16 mouse cellular contexts compared by ENCODE assay signal in genomic region chr7:37735707-37736412, GRCm38 (mm10). TPM values are rescaled to one million over a fixed set of nuclear protein-coding genes. Genes with fewer than 3 reads are reported as not detected.
DNase-seq lines count a peak whose midpoint lies in the region; ATAC-seq lines count a peak whose summit lies in the region.
"Had no signal": no experiment of that assay in that cellular context is flagged by ENCODE, and none has a peak within 500 bp of the region (broad histone marks: within the 10 kb centered on the region; RNA-seq: fewer than 3 reads in every experiment).

No protein-coding gene starts in this region.

- H3K4me3 ChIP-seq in hindbrain, embryonic 10.5 days: no peak overlapping the region
- H3K4me3 ChIP-seq in midbrain, embryonic 11.5 days (ENCODE audit: low read depth, low read length): no peak overlapping the region
- H3K4me3 ChIP-seq in neural tube, embryonic 14.5 days (ENCODE audit: low read depth, low read length): no peak overlapping the region
- H3K4me3 ChIP-seq: limb, embryonic 10.5 days had no signal

- 33% methylated on average over 7 of the region's 7 CpGs for WGBS in hindbrain, embryonic 10.5 days
- 26% methylated on average over 7 of the region's 7 CpGs for WGBS in midbrain, embryonic 11.5 days
- whole genome bisulfite sequencing in neural tube, embryonic 14.5 days: 38% methylated on average over 7 of the region's 7 CpGs

- ATAC-seq in midbrain, embryonic 11.5 days (ENCODE audit: low FRiP score): peak; percentile 61
- peak; percentile 44; the same call in 1 of the 2 replicates for ATAC-seq in neural tube, embryonic 14.5 days (ENCODE audit: low read depth)
- ATAC-seq in megakaryocyte, adult 5-6 weeks (ENCODE audit: poor library complexity, severe bottlenecking): no peak

- H3K36me3 ChIP-seq in hindbrain, embryonic 10.5 days: peaks cover 11% of the 10 kb centered on the region
- H3K36me3 ChIP-seq in midbrain, embryonic 11.5 days (ENCODE audit: control insufficient read depth, insufficient read depth, low read length): no peaks in the 10 kb centered on the region
- no peaks in the 10 kb centered on the region for H3K36me3 ChIP-seq in neural tube, embryonic 14.5 days (ENCODE audit: control insufficient read depth, insufficient read depth, low read length)
- H3K36me3 ChIP-seq: limb, embryonic 10.5 days had no signal

- no peak overlapping the region for H3K4me2 ChIP-seq in midbrain, embryonic 11.5 days
- no peak overlapping the region for H3K4me2 ChIP-seq in neural tube, embryonic 14.5 days (ENCODE audit: low read depth, low read length)

- H3K9me3 ChIP-seq in hindbrain, embryonic 10.5 days: peaks cover 4% of the 10 kb centered on the region; the same call in 1 of the 2 replicates
- no peaks in the 10 kb centered on the region for H3K9me3 ChIP-seq in midbrain, embryonic 11.5 days (ENCODE audit: control insufficient read depth, low read length)
- no peaks in the 10 kb centered on the region for H3K9me3 ChIP-seq in neural tube, embryonic 14.5 days (ENCODE audit: control insufficient read depth, low read length)
- H3K9me3 ChIP-seq: limb, embryonic 10.5 days had no signal

- H3K9ac ChIP-seq in midbrain, embryonic 11.5 days (ENCODE audit: low read length): peak overlapping the region; percentile 39
- H3K9ac ChIP-seq in neural tube, embryonic 14.5 days (replicated peaks; ENCODE audit: low read depth, low read length): no peak overlapping the region
- H3K9ac ChIP-seq: liver, embryonic 14.5 days had no signal

- H3K27ac ChIP-seq in hindbrain, embryonic 10.5 days: peak overlapping the region; percentile 66
- H3K27ac ChIP-seq in midbrain, embryonic 11.5 days (ENCODE audit: low read depth, low read length): peak overlapping the region; percentile 30; the same call in 1 of the 2 replicates
- no peak overlapping the region for H3K27ac ChIP-seq in neural tube, embryonic 14.5 days (ENCODE audit: low read depth, low read length)
- H3K27ac ChIP-seq: limb, embryonic 10.5 days; liver, embryonic 14.5 days had no signal

- H3K4me1 ChIP-seq in hindbrain, embryonic 10.5 days (replicated peaks): peaks cover 76% of the 10 kb centered on the region
- H3K4me1 ChIP-seq in midbrain, embryonic 11.5 days (ENCODE audit: control insufficient read depth, insufficient read depth, low read length): peaks cover 43% of the 10 kb centered on the region
- H3K4me1 ChIP-seq in neural tube, embryonic 14.5 days (ENCODE audit: control insufficient read depth, insufficient read depth, low read length): peaks cover 24% of the 10 kb centered on the region

- intact Hi-C loops in left cerebral cortex, postnatal 4 days (cut with DNase I): no loop called here

- peaks cover 3% of the 10 kb centered on the region for H3K27me3 ChIP-seq in hindbrain, embryonic 10.5 days (ENCODE audit: insufficient read depth, poor library complexity, severe bottlenecking)
- no peaks in the 10 kb centered on the region for H3K27me3 ChIP-seq in midbrain, embryonic 11.5 days (ENCODE audit: control insufficient read depth, insufficient read depth, low read length)
- H3K27me3 ChIP-seq in neural tube, embryonic 14.5 days (ENCODE audit: control insufficient read depth, insufficient read depth, low read length): no peaks in the 10 kb centered on the region

- peak; percentile 30 for DNase-seq in retina, postnatal 1 day
- no peak for DNase-seq in retina, embryonic 14.5 days (ENCODE audit: low spot score)
- DNase-seq in hindbrain, embryonic 10.5 days (ENCODE audit: low spot score): no peak
- DNase-seq in midbrain, embryonic 11.5 days (ENCODE audit: low spot score, missing footprints): no peak
- no peak for DNase-seq in left cerebral cortex, postnatal 4 days
- no peak for DNase-seq in ovary, postnatal 10 days (ENCODE audit: low spot score)
- DNase-seq: cerebellum, adult 18-20 months; gastrocnemius, postnatal 36 days; kidney, adult 2 months; kidney, postnatal 36 days; lung, postnatal 10 days had no signal

RNA-seq across cellular contexts. Expression of gene Zfp536, which starts 37.6 kb away (rescaled TPM):
- polyA plus RNA-seq in hindbrain, embryonic 10.5 days (2016; fragmentation: Nextera tagmentation; extraction: Ambion mirVana): 32.2 and 40.7 TPM in 2 replicates
- polyA plus RNA-seq in midbrain, embryonic 11.5 days (2014; fragmentation: Nextera tagmentation; extraction: Ambion mirVana): 26.8 and 27.5 TPM in 2 replicates
- 45.7 and 54.9 TPM in 2 replicates for polyA plus RNA-seq in neural tube, embryonic 14.5 days (2014; fragmentation: Nextera tagmentation; extraction: Ambion mirVana)
- total RNA-seq in left cerebral cortex, postnatal 4 days (2021): 10 to 100 TPM; 32.5 to 37.6 TPM
- total RNA-seq in megakaryocyte, adult 5-6 weeks (2015): 0.13 TPM in 1 of 2 replicates, not detected in the other
- 0.33 TPM in 1 of 2 replicates, not detected in the other for total RNA-seq in megakaryocyte, adult 5-6 weeks (2017)
- total RNA-seq: hematopoietic stem cell, adult 5-6 weeks had no signal
- polyA plus RNA-seq: liver, embryonic 14.5 days had no signal
